Mouse (Mus musculus): ENCODE results near the gene Dnah17.

Gene Dnah17

GRCm38 (mm10) chr11:118102838-118103237, 27.6 kb downstream of the Dnah17 start:
- in situ Hi-C loops (cut with MboI; ENCODE audit: low pct_unique_long_range_greater_than_20kb in 1 of 2, low sequenced_read_pairs in 2 of 2, unreplicated experiment in 1 of 2): no loop called here

- in situ Hi-C loops (cut with MboI; ENCODE audit: low pct_unique_long_range_greater_than_20kb in 1 of 2, low sequenced_read_pairs in 2 of 2, unreplicated experiment in 1 of 2): no loop called here
These were observed 29.3 kb downstream of the Dnah17 start for GRCm38 (mm10) chr11:118101133-118101532.

GRCm38 (mm10) chr11:118096736-118097135, 33.7 kb downstream of the Dnah17 start:
- in situ Hi-C loops (cut with MboI; ENCODE audit: low pct_unique_long_range_greater_than_20kb in 1 of 2, low sequenced_read_pairs in 2 of 2, unreplicated experiment in 1 of 2): no loop called here

- in situ Hi-C loops (cut with MboI; ENCODE audit: low pct_unique_long_range_greater_than_20kb in 1 of 2, low sequenced_read_pairs in 2 of 2, unreplicated experiment in 1 of 2): no loop called here
These were observed 35.4 kb downstream of the Dnah17 start for GRCm38 (mm10) chr11:118095004-118095403.

GRCm38 (mm10) chr11:118091002-118091670, 39.3 kb downstream of the Dnah17 start:
- in situ Hi-C loops (cut with MboI; ENCODE audit: low pct_unique_long_range_greater_than_20kb in 1 of 2, low sequenced_read_pairs in 2 of 2, unreplicated experiment in 1 of 2): loop anchor here (5.0 kb wide), 1 partner anchor 219 kb away; the partner anchor contains the start of gene Tha1 (in 2 of the 2)

GRCm38 (mm10) chr11:118088896-118089295, 41.5 kb downstream of the Dnah17 start:
- in situ Hi-C loops (cut with MboI; ENCODE audit: low pct_unique_long_range_greater_than_20kb in 1 of 2, low sequenced_read_pairs in 2 of 2, unreplicated experiment in 1 of 2): no loop called here

GRCm38 (mm10) chr11:118085961-118086360, 44.5 kb downstream of the Dnah17 start:
- in situ Hi-C loops (cut with MboI; ENCODE audit: low pct_unique_long_range_greater_than_20kb in 1 of 2, low sequenced_read_pairs in 2 of 2, unreplicated experiment in 1 of 2): no loop called here

GRCm38 (mm10) chr11:118085176-118085575, 45.3 kb downstream of the Dnah17 start:
- in situ Hi-C loops (cut with MboI; ENCODE audit: low pct_unique_long_range_greater_than_20kb in 1 of 2, low sequenced_read_pairs in 2 of 2, unreplicated experiment in 1 of 2): no loop called here

GRCm38 (mm10) chr11:118084266-118084665, 46.2 kb downstream of the Dnah17 start:
- in situ Hi-C loops (cut with MboI; ENCODE audit: low pct_unique_long_range_greater_than_20kb in 1 of 2, low sequenced_read_pairs in 2 of 2, unreplicated experiment in 1 of 2): no loop called here

GRCm38 (mm10) chr11:118083811-118084210, 46.6 kb downstream of the Dnah17 start:
- in situ Hi-C loops (cut with MboI; ENCODE audit: low pct_unique_long_range_greater_than_20kb in 1 of 2, low sequenced_read_pairs in 2 of 2, unreplicated experiment in 1 of 2): no loop called here

GRCm38 (mm10) chr11:118082294-118082693, 48.1 kb downstream of the Dnah17 start:
- in situ Hi-C loops (cut with MboI; ENCODE audit: low pct_unique_long_range_greater_than_20kb in 1 of 2, low sequenced_read_pairs in 2 of 2, unreplicated experiment in 1 of 2): no loop called here

GRCm38 (mm10) chr11:118079750-118080149, 50.7 kb downstream of the Dnah17 start:
- in situ Hi-C loops (cut with MboI; ENCODE audit: low pct_unique_long_range_greater_than_20kb in 1 of 2, low sequenced_read_pairs in 2 of 2, unreplicated experiment in 1 of 2): no loop called here

GRCm38 (mm10) chr11:118076929-118077328, 53.5 kb downstream of the Dnah17 start:
- in situ Hi-C loops (cut with MboI; ENCODE audit: low pct_unique_long_range_greater_than_20kb in 1 of 2, low sequenced_read_pairs in 2 of 2, unreplicated experiment in 1 of 2): no loop called here

GRCm38 (mm10) chr11:118075035-118075522, 55.4 kb downstream of the Dnah17 start:
- in situ Hi-C loops (cut with MboI; ENCODE audit: low pct_unique_long_range_greater_than_20kb in 1 of 2, low sequenced_read_pairs in 2 of 2, unreplicated experiment in 1 of 2): no loop called here

- in situ Hi-C loops (cut with MboI; ENCODE audit: low pct_unique_long_range_greater_than_20kb in 1 of 2, low sequenced_read_pairs in 2 of 2, unreplicated experiment in 1 of 2): no loop called here
These were observed 59.1 kb downstream of the Dnah17 start for GRCm38 (mm10) chr11:118071227-118071912.

GRCm38 (mm10) chr11:118068812-118069332, 61.6 kb downstream of the Dnah17 start:
- in situ Hi-C loops (cut with MboI; ENCODE audit: low pct_unique_long_range_greater_than_20kb in 1 of 2, low sequenced_read_pairs in 2 of 2, unreplicated experiment in 1 of 2): no loop called here

GRCm38 (mm10) chr11:118067588-118067987, 62.8 kb downstream of the Dnah17 start:
- in situ Hi-C loops (cut with MboI; ENCODE audit: low pct_unique_long_range_greater_than_20kb in 1 of 2, low sequenced_read_pairs in 2 of 2, unreplicated experiment in 1 of 2): no loop called here

GRCm38 (mm10) chr11:118060038-118060437, 70.4 kb downstream of the Dnah17 start:
- in situ Hi-C loops (cut with MboI; ENCODE audit: low pct_unique_long_range_greater_than_20kb in 1 of 2, low sequenced_read_pairs in 2 of 2, unreplicated experiment in 1 of 2): no loop called here

GRCm38 (mm10) chr11:118058872-118059271, 71.6 kb downstream of the Dnah17 start:
- in situ Hi-C loops (cut with MboI; ENCODE audit: low pct_unique_long_range_greater_than_20kb in 1 of 2, low sequenced_read_pairs in 2 of 2, unreplicated experiment in 1 of 2): no loop called here

- in situ Hi-C loops (cut with MboI; ENCODE audit: low pct_unique_long_range_greater_than_20kb in 1 of 2, low sequenced_read_pairs in 2 of 2, unreplicated experiment in 1 of 2): no loop called here
These were observed 72.1 kb downstream of the Dnah17 start for GRCm38 (mm10) chr11:118058367-118058766.

All from mouse embryonic stem cell (cell line).